Mouse (Mus musculus) stomach, embryonic 14.5 days (tissue): ENCODE measurements around the gene Slc25a36. TPM values are rescaled to one million over a fixed set of nuclear protein-coding genes. Genes with fewer than 3 reads are reported as not detected.

Source experiments
- ATAC-seq: fragments of 200-750 bp; cut with Nextera tagmentation; 2 replicates; pipeline ENCODE4 v1.8.0; 2017; ENCODE audit warnings: low read depth, moderate TSS enrichment; ENCODE audit not compliant: insufficient number of reproducible peaks, insufficient read depth, low FRiP score
- H3K27ac ChIP-seq: fragments of 300-500 bp; sonication (generic); 2 replicates; pipeline ENCODE4 v1.5.1; 2014; ENCODE audit warnings: mild to moderate bottlenecking, low read length, moderate library complexity, mixed read lengths
- H3K27me3 ChIP-seq: fragments of 300-500 bp; sonication (generic); 2 replicates; pipeline ENCODE4 v1.6.1; 2014; ENCODE audit warnings: low read length, control low read depth, mixed read lengths; ENCODE audit not compliant: control insufficient read depth, insufficient read depth
- H3K36me3 ChIP-seq: fragments of 300-500 bp; sonication (generic); 2 replicates; pipeline ENCODE4 v1.6.1; 2014; ENCODE audit warnings: mild to moderate bottlenecking, control low read depth, low read length, moderate library complexity, mixed read lengths; ENCODE audit not compliant: control insufficient read depth, insufficient read depth
- H3K4me1 ChIP-seq: fragments of 300-500 bp; sonication (generic); 2 replicates; pipeline ENCODE4 v1.6.1; 2014; ENCODE audit warnings: low read length, control low read depth, mixed read lengths; ENCODE audit not compliant: control insufficient read depth, insufficient read depth
- H3K4me2 ChIP-seq: fragments of 300-500 bp; sonication (generic); replicated peaks from 2 replicates; pipeline ENCODE4 v1.6.1; 2014; ENCODE audit warnings: low read depth, low read length, control low read depth
- H3K4me3 ChIP-seq: fragments of 300-500 bp; sonication (generic); 2 replicates; pipeline ENCODE4 v1.5.1; 2014; ENCODE audit warnings: low read depth, low read length, control low read depth
- H3K9ac ChIP-seq: fragments of 300-500 bp; sonication (generic); replicated peaks from 2 replicates; pipeline ENCODE4 v1.6.1; 2014; ENCODE audit warnings: low read depth, mild to moderate bottlenecking, control low read depth, low read length, moderate library complexity, mixed read lengths
- H3K9me3 ChIP-seq: fragments of 300-500 bp; sonication (generic); 2 replicates; pipeline ENCODE4 v1.6.1; 2016; ENCODE audit warnings: low read depth, low read length, control low read depth; ENCODE audit not compliant: control insufficient read depth
- WGBS: fragments of 180-500 bp; shearing (Covaris S2); extraction: QIAGEN DNeasy Blood & Tissue Kit; methylation state at CpG from one replicate; pipeline ENCODE4 v1.1.7; 2014; 5-methylcytosine and 5-hydroxymethylcytosine counted together
- polyA plus RNA-seq: library from polyadenylated mRNA; unstranded; fragments of >200 nt; fragmentation: Nextera tagmentation; extraction: Ambion mirVana; gene quantifications from 2 replicates; pipeline ENCODE4 v1.2.1, GENCODE M21; 2014

Slc25a36 gene
- polyA plus RNA-seq, 1 experiment from 2014 or later = 143 TPM

DNA sequence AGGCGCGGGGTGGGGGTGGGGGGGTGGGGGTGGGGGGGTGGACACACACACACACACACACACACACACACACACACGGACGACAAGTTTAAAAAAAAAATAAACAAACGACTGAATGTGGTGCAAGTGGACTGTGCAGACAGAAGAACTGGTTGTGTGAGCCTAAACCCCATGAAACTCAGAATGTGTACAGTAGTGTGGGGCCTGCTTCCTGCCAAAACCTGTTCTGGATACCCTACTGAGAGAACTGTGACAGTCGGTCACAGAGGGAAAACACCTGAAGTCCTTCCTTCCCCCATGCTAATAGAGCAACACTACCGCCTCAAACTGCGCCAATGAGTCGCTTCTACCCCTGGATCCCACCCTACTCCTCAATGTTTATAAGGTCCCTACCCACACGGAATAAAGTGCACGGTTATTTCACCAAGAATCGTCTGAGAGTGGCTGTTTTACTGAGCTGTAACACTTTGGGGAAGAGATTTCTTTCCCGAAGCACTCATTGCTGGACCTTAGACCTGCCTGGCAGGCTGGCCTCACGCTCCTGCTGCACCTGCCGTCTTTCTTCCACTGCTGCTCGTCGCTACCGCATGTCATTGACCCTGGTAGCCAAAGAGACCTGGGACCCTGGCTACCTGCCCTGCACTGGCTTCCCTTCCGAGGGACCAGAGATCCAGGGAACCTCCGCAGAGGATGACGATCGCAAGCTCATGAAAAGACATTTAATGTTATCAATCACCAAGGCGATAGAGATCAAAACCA lies 13.2 kb upstream of the Slc25a36 start:
- Histone ChIP-seq H3K4me3 (no peak overlapping the region), H3K27ac (0 out of 2 replicates have a peak overlapping the region, but pooled peaks have one; percentile 7), H3K4me2 (no peak overlapping the region), H3K4me1 (no peaks in the 10 kb centered on the region), H3K9ac (no peak overlapping the region), H3K27me3 (no peaks in the 10 kb centered on the region), H3K9me3 (no peaks in the 10 kb centered on the region), H3K36me3 (no peaks in the 10 kb centered on the region)
- WGBS = 49% methylated on average over 23 of the region's 23 CpGs
- ATAC-seq = 0 out of 2 replicates have a peak, but pooled peaks have one; percentile 56

DNA sequence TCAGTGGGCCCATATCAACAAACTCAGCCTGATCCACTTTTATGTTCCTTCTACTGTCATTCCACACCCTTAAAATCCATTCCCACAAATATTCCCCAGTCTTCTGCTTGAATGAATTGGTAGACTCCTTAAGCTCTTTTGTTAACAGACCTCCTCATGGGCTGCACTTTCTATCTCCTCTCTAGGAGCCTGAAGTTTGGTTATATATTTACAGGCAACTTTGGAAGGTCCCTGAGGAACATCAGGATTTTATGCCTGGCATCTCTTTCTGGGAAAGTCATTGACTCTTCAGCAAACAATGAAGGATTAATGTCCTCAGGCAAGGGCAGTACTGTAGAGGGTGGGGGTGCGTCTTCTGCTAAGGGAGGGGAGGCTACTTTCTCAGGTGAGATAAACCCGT lies 10.5 kb upstream of the Slc25a36 start:
- H3K27me3 ChIP-seq = no peaks in the 10 kb centered on the region
- no peaks in the 10 kb centered on the region for H3K9me3 ChIP-seq
- H3K4me2 ChIP-seq = no peak overlapping the region
- no peak for ATAC-seq
- H3K4me1 ChIP-seq = no peaks in the 10 kb centered on the region
- H3K9ac ChIP-seq = no peak overlapping the region
- no peak overlapping the region for H3K4me3 ChIP-seq
- WGBS = 65% methylated on average over 2 of the region's 2 CpGs
- H3K36me3 ChIP-seq = no peaks in the 10 kb centered on the region
- no peak overlapping the region for H3K27ac ChIP-seq

DNA sequence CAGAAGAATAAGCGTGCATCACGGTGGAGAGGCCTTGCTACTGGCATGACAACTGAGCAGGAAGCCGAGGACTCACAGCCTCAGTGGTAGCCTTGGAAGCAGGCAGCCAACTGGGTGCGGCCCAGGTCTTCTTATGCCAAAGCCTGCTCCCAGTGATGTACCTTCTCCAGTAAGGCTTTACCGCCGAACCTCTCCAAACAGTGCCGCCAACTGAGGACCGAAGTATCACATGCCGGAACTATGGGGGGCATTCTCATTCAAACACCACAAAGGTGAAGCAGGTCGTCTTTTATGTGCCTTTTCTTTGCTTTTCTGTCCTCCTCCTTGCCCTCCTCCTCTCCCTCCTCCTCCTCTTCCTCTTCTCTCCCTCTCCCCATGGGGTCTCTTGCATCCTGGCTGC lies 3.3 kb upstream of the Slc25a36 start:
- Histone ChIP-seq H3K36me3 (no peaks in the 10 kb centered on the region), H3K27me3 (no peaks in the 10 kb centered on the region), H3K4me1 (0 out of 2 replicates have a peak, but pooled peaks cover 6% of the 10 kb centered on the region), H3K4me2 (no peak overlapping the region), H3K9ac (no peak overlapping the region), H3K27ac (no peak overlapping the region), H3K4me3 (no peak overlapping the region), H3K9me3 (no peaks in the 10 kb centered on the region)
- 84% methylated on average over 10 of the region's 10 CpGs for WGBS
- ATAC-seq = no peak

DNA sequence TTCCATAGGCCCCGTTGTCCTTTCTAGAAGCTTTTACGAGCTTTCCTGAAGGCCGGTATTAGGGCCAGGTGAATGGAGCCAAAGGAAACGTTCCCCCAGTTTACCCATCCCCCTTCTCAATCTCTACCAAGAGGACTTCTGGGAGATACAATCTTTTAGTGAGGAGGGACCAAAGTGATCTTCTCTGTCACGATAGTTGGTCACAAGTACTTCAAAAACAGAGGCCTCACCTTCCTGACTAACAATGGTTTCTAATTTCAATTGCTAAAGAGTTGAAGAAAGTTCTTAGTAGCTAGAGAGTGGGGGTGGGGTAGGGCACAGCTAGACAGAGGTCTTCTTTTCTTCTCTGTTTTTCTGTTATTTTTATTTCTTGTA lies 2.6 kb upstream of the Slc25a36 start:
- Histone ChIP-seq H3K4me2 (no peak overlapping the region), H3K36me3 (no peaks in the 10 kb centered on the region), H3K9ac (no peak overlapping the region), H3K9me3 (no peaks in the 10 kb centered on the region), H3K27me3 (no peaks in the 10 kb centered on the region), H3K4me1 (peaks cover 9% of the 10 kb centered on the region; the same call in 1 of the 2 replicates), H3K27ac (no peak overlapping the region), H3K4me3 (no peak overlapping the region)
- WGBS = 37% methylated on average over 5 of the region's 5 CpGs
- ATAC-seq = no peak

DNA sequence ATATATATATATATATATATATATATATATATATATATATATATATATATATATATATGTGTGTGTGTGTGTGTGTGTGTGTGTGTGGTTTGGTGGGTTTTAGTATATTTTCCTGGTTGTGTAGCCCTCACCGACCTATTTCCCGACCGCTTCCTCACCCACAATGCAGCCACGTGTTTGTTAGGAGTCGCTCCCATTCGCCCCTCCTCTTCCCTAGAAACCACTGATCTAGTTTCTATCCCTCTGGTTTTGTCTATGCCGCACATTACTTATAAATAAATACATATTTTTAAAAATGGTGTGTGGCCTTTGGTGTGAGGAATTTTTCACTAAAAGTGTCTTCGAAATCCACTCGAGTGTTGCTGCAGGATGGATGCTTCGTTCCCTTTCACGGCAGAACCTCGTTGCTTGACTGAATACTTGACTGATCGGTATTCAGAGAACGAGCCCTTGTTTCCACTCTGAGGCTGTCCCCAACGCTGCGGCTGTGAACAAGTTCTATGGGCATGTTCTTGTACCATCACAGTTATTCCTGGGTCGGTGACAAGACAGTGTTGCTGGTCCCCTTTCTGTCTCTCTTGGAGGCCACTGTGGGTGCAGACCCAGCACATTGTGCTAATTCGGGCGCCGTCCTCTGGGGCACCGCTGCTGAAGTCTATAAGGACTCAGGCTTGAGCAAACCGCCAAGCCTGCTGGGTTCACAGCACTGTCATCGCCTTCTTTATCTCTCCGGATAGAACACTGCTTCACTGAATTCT lies 2.0 kb upstream of the Slc25a36 start:
- Histone ChIP-seq H3K27ac (no peak overlapping the region), H3K36me3 (no peaks in the 10 kb centered on the region), H3K9me3 (no peaks in the 10 kb centered on the region), H3K4me3 (no peak overlapping the region), H3K4me2 (no peak overlapping the region), H3K4me1 (peaks cover 9% of the 10 kb centered on the region; the same call in 1 of the 2 replicates), H3K27me3 (no peaks in the 10 kb centered on the region), H3K9ac (no peak overlapping the region)
- 70% methylated on average over 24 of the region's 24 CpGs for WGBS
- ATAC-seq = no peak

DNA sequence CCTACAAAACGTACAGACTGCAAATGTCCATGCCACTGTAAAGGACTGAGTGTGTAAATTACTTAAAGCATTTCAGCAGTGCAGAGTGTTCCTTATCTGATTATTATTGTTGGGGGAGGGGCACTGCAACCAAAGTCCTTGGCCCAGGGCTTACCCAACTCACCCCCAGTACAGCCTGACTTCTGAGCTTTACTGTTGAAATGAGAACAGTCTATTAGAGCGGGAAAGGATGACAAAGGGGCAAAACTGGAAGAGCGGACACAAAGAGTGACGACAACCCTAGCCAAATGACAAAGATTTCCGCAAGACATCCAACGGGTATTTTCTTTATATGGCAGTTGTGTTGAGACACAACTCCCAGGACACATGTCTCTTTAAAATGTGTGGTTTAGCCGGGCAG lies 1.3 kb upstream of the Slc25a36 start:
- whole genome bisulfite sequencing = 73% methylated on average over 7 of the region's 7 CpGs
- Histone ChIP-seq H3K36me3 (no peaks in the 10 kb centered on the region), H3K4me3 (no peak overlapping the region), H3K27ac (no peak overlapping the region), H3K9ac (no peak overlapping the region), H3K27me3 (no peaks in the 10 kb centered on the region), H3K4me2 (no peak overlapping the region), H3K9me3 (no peaks in the 10 kb centered on the region), H3K4me1 (peaks cover 9% of the 10 kb centered on the region; the same call in 1 of the 2 replicates)
- ATAC-seq = no peak

DNA sequence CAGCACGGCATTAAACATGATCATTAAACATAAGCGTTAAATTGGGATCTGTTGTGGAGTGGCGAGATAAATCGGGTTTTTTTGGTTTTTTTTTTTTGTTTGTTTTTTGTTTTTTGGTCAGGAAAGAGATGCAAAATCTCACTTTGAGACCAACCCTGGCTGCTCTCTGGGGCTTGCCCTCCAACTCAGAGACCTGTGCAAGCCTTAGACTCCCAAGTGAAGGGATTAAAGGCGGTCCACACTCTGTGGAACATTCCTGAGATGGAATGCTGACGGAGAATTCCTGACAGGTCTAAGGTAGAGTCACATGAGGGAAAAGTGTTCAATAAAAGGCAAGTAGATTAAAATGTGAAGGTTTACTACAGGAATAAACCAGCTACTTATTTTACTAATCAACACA lies 549 bp upstream of the Slc25a36 start:
- H3K4me3 ChIP-seq = peak overlapping the region; percentile 92
- H3K4me2 ChIP-seq = peak overlapping the region; percentile 35
- no peaks in the 10 kb centered on the region for H3K36me3 ChIP-seq
- H3K27me3 ChIP-seq = no peaks in the 10 kb centered on the region
- WGBS = 4% methylated on average over 6 of the region's 6 CpGs
- no peaks in the 10 kb centered on the region for H3K9me3 ChIP-seq
- ATAC-seq = no peak
- H3K9ac ChIP-seq = 0 out of 2 replicates have a peak overlapping the region, but pooled peaks have one; percentile 98
- H3K4me1 ChIP-seq = peaks cover 9% of the 10 kb centered on the region; the same call in 1 of the 2 replicates
- H3K27ac ChIP-seq = no peak overlapping the region

DNA sequence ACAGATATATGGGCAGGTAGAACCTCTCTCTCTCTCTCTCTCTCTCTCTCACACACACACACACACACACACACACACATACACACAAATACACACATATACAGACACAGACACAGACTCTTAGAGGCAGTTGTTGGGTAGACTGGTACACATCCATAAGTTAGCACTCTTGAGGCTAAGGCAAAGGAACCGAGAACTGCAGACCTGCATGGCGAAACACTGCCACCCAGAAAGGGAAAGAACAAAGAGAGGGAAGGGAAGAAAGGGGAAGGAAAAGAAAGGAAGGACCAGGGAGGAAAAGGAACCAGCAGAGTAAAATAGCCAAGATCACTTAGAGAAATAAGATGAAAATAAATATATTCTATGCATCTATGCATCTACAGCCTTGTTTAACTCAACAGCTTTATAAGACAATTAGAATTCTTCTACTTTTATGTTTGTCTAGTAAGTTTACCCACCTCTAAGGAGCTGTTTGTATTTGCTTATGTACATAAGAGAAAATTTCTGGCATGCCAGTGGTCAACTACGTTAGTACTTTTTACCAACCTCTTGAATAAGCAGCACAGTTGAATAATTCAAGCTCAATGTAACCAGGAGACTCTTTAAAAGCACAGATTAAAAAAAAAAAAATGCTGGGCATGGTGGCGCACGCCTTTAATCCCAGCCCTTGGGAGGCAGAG lies 4.3 kb downstream of the Slc25a36 start:
- Histone ChIP-seq H3K36me3 (no peaks in the 10 kb centered on the region), H3K4me2 (no peak overlapping the region), H3K9me3 (no peaks in the 10 kb centered on the region), H3K27me3 (no peaks in the 10 kb centered on the region), H3K4me1 (peaks cover 12% of the 10 kb centered on the region; the same call in 1 of the 2 replicates), H3K4me3 (no peak overlapping the region), H3K9ac (no peak overlapping the region), H3K27ac (no peak overlapping the region)
- ATAC-seq = no peak
- WGBS = 86% methylated on average over 5 of the region's 5 CpGs
